Mouse (Mus musculus) CH12.LX (cell line): Measurements from ENCODE around the gene Pcsk6.
A peak's percentile ranks its signal among the peaks of the same experiment; 100 is the strongest.

Experiments used
- BHLHE40 ChIP-seq: IDR thresholded peaks from 2 replicates; pipeline ENCODE4 v1.6.1; 2011; ENCODE audit warnings: mild to moderate bottlenecking, low read depth, low read length, improper control_type of control experiment
- CTCF ChIP-seq, 2 experiments: IDR thresholded peaks in 1 of 2; conservative IDR thresholded peaks in 1 of 2; 2 replicates each; pipeline ENCODE4 v1.5.1; 2011 to 2012; ENCODE audit warnings: low read depth in 2 of 2, low read length in 2 of 2, improper control_type of control experiment in 1 of 2, inconsistent platforms in 1 of 2, mild to moderate bottlenecking in 1 of 2, moderate library complexity in 1 of 2
- GABPA ChIP-seq: IDR thresholded peaks from 2 replicates; pipeline ENCODE4 v1.6.1; 2012; ENCODE audit warnings: low read depth, low read length, improper control_type of control experiment, inconsistent platforms; ENCODE audit not compliant: insufficient replicate concordance
- NRF1 ChIP-seq: IDR thresholded peaks from 2 replicates; pipeline ENCODE4 v1.6.1; 2014; ENCODE audit warnings: low read depth, mild to moderate bottlenecking, inconsistent platforms, low read length, improper control_type of control experiment, moderate library complexity
- TBP ChIP-seq: conservative IDR thresholded peaks from 2 replicates; pipeline ENCODE4 v1.6.1; 2011; ENCODE audit warnings: low read depth, low read length, improper control_type of control experiment

DNA sequence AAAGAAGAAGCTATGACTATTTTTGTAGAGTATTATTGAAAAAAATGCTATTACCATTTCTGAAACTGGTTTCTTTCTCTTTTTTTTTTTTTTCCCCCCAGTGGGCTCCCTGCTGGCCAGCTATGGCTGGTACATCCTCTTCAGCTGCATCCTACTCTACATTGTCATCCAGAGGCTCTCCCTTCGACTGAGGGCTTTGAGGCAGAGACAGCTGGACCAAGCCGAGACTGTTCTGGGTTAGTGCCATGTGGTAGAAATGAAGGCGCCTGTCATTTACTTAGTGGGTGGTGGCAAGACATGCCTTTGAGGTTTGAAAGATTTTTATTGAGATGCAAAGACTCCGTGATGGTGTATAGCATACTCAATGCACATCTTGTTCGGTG, 218.7 kb downstream of the Pcsk6 start:
- no peak for TF ChIP-seq BHLHE40
- TF ChIP-seq GABPA = no peak
- no peak for TF ChIP-seq TBP
- TF ChIP-seq NRF1 = no peak
- TF ChIP-seq CTCF (conservative IDR thresholded peaks at IDR 0.05 in 1 of 2, IDR thresholded peaks at IDR 0.05 in 1 of 2; ENCODE audit: low read depth in 2 of 2, low read length in 2 of 2) = peak in 1 of 2 experiments; percentile 21; a peak in 1 of 4 replicates
